Mouse (Mus musculus) central nervous system, embryonic 14 days (tissue): Measurements from ENCODE around the gene Slc1a4. TPM values are rescaled to one million over a fixed set of nuclear protein-coding genes. Genes with fewer than 3 reads are reported as not detected.

Source experiments
- polyA plus RNA-seq: library from polyadenylated mRNA; depleted of rRNA; stranded (reverse); fragments of >200 nt; gene quantifications from 2 replicates; pipeline ENCODE4 v1.2.3, GENCODE M21; 2012; rRNA removed

The Slc1a4 gene
- polyA plus RNA-seq = 24.6 and 25.9 TPM in 2 replicates

DNA sequence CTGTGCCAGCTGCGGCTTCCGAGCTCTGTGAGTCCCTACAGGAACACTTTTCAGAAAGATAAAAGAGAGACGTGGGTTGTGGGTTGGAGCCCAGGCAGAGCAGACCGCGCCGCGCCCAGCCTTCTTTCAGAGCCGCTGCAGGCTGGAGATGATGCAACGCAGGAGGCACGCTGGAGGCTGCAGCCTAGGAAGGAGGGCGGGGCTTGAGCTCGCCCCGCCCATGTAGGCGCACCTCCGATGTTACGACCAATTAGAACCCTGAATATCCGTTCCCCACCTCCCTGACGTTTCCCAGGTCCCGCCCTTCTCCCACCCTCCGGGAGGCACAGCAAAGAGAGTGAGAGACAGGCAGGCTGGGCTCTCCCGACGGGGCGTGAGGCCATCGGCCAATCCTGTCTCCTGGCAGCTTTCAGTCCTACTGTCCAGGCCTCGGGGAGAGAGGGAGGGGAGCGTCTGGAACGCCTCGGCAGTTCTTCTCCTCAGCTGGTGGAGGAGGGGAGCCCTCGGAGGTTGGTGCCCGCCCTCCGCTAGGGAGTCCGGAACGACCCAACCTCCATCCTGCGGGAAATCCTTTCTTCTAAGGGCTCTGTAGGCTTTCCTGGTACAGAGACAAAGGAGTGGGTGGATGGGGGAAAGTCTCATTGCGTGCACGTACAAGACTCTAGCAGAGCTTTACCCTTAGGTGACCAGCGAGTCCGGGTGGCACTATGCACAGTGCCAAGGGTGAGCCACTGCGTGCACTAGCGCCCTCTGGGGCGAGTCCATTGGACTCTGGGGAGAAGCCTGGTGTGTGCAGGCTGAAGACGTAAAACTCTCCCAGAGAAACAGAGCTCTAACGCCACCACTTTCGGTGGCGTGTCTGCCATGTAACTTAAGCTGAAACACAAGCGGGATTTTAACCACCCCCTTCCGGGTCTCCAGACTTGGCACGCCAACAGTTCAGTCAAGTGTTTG, at the start of gene Slc1a4:
TSS of gene Slc1a4 (minus strand) at position 153 of the 954 bp plus-strand sequence.

Other genes with a start within 250 kb of the Slc1a4 start
- 97.6 and 104 TPM in 2 replicates for gene Actr2, start 219.8 kb downstream of the Slc1a4 start, polyA plus RNA-seq
- 225 and 226 TPM in 2 replicates for gene Rab1a, start 131.3 kb downstream of the Slc1a4 start, polyA plus RNA-seq
- 23.5 and 23.7 TPM in 2 replicates for gene Cep68, start 83.3 kb downstream of the Slc1a4 start, polyA plus RNA-seq
- 15.2 and 16.4 TPM in 2 replicates for gene Sertad2, start 210.5 kb upstream of the Slc1a4 start, polyA plus RNA-seq